Mouse (Mus musculus): ENCODE measurements around the gene Rom1. TPM values are rescaled to one million over a fixed set of nuclear protein-coding genes. Genes with fewer than 3 reads are reported as not detected.
"Not testable (repeated sequence)": the region's sequence is repeated elsewhere in the genome, so short reads cannot be mapped to it uniquely, and the experiment has no call there.

Gene Rom1
- polyA plus RNA-seq (2014; fragmentation: Nextera tagmentation; extraction: Ambion mirVana): 1.4 and 2.3 TPM in 2 replicates

- under 1% methylated on average over 66 of the region's 74 CpGs for WGBS
- peak within 1 kb of the TSS; percentile 79 for H3K9ac ChIP-seq (ENCODE audit: low read length)
- peak within 1 kb of the TSS; percentile 81 for H3K4me2 ChIP-seq
- H3K9me3 ChIP-seq (ENCODE audit: control insufficient read depth, low read length): no peaks in the 10 kb centered on the region
- ATAC-seq (ENCODE audit: low FRiP score) (peak; percentile 81), DNase-seq (ENCODE audit: low spot score, missing footprints) (peak; percentile 97)
- peak within 1 kb of the TSS; percentile 66 for H3K4me3 ChIP-seq (ENCODE audit: low read depth, low read length)
- H3K27me3 ChIP-seq (ENCODE audit: control insufficient read depth, insufficient read depth, low read length): no peaks in the 10 kb centered on the region
- H3K4me1 ChIP-seq (ENCODE audit: control insufficient read depth, insufficient read depth, low read length): peaks cover 13% of the 10 kb centered on the region
- H3K36me3 ChIP-seq (ENCODE audit: control insufficient read depth, insufficient read depth, low read length): no peaks in the 10 kb centered on the region; the same call in 1 of the 2 replicates
- peak within 1 kb of the TSS; percentile 44 for H3K27ac ChIP-seq (ENCODE audit: low read depth, low read length)
These were observed at the start of gene Rom1, which contains the start of gene Eml3 for GRCm38 (mm10) chr19:8929224-8930088. Gene Rom1 (minus strand): TSS chr19:8929356. Gene Eml3 (plus strand): TSS chr19:8929552.

DNA sequence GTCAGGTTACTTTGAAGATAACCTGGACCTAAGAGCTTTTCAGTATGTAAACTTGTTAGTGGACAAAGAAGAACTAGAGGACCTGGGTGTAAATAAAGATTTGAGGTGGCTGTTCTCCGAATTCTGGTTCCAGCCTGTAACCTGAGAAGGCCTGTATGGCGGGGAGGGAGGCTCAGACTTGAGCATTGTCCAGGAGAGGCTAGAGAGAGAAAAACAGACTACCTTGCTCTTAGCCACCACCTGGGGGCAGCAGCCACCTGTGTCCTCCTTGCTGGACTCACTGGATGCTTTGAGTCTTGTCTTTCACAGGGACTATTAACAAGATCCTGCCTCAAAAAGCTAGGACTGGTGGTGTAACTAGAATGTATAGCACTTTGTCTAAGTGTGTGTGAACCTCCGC lies 47.4 kb upstream of the Rom1 start:
- Histone ChIP-seq H3K36me3 (ENCODE audit: control insufficient read depth, insufficient read depth, low read length) (peaks cover 33% of the 10 kb centered on the region), H3K4me1 (ENCODE audit: control insufficient read depth, insufficient read depth, low read length) (no peaks in the 10 kb centered on the region), H3K4me2 (no peak overlapping the region), H3K27ac (ENCODE audit: low read depth, low read length) (no peak overlapping the region), H3K9me3 (ENCODE audit: control insufficient read depth, low read length) (no peaks in the 10 kb centered on the region), H3K4me3 (ENCODE audit: low read depth, low read length) (no peak overlapping the region), H3K9ac (ENCODE audit: low read length) (no peak overlapping the region), H3K27me3 (ENCODE audit: control insufficient read depth, insufficient read depth, low read length) (no peaks in the 10 kb centered on the region)
- ATAC-seq (ENCODE audit: low FRiP score) (peak; percentile 72), DNase-seq (ENCODE audit: low spot score, missing footprints) (no peak)
- 63% methylated on average over 3 of the region's 3 CpGs for WGBS

GRCm38 (mm10) chr19:8975491-8975890 lies 46.3 kb upstream of the Rom1 start:
- H3K4me1 ChIP-seq (ENCODE audit: control insufficient read depth, insufficient read depth, low read length): no peaks in the 10 kb centered on the region
- H3K4me2 ChIP-seq: no peak overlapping the region
- H3K4me3 ChIP-seq (ENCODE audit: low read depth, low read length): no peak overlapping the region
- no peak for DNase-seq (ENCODE audit: low spot score, missing footprints)
- H3K36me3 ChIP-seq (ENCODE audit: control insufficient read depth, insufficient read depth, low read length): peaks cover 39% of the 10 kb centered on the region
- H3K9ac ChIP-seq (ENCODE audit: low read length): no peak overlapping the region
- H3K27me3 ChIP-seq (ENCODE audit: control insufficient read depth, insufficient read depth, low read length): no peaks in the 10 kb centered on the region
- no peak for ATAC-seq (ENCODE audit: low FRiP score)
- H3K27ac ChIP-seq (ENCODE audit: low read depth, low read length): no peak overlapping the region
- 95% methylated on average over 2 of the region's 2 CpGs for WGBS
- H3K9me3 ChIP-seq (ENCODE audit: control insufficient read depth, low read length): no peaks in the 10 kb centered on the region

- no peak for ATAC-seq (ENCODE audit: low FRiP score)
- WGBS: 93% methylated on average over 1 of the region's 1 CpGs
These were observed 45.5 kb upstream of the Rom1 start for GRCm38 (mm10) chr19:8974638-8975037.

GRCm38 (mm10) chr19:8972491-8972890 lies 43.3 kb upstream of the Rom1 start:
- H3K9me3 ChIP-seq (ENCODE audit: control insufficient read depth, low read length); ATAC-seq (ENCODE audit: low FRiP score); H3K4me2 ChIP-seq; H3K27me3 ChIP-seq (ENCODE audit: control insufficient read depth, insufficient read depth, low read length); H3K4me1 ChIP-seq (ENCODE audit: control insufficient read depth, insufficient read depth, low read length); H3K4me3 ChIP-seq (ENCODE audit: low read depth, low read length); H3K9ac ChIP-seq (ENCODE audit: low read length); H3K27ac ChIP-seq (ENCODE audit: low read depth, low read length): not testable (repeated sequence)
- 89% methylated on average over 8 of the region's 8 CpGs for WGBS
- peak; percentile 51 for DNase-seq (ENCODE audit: low spot score, missing footprints)
- peaks cover 34% of the 10 kb centered on the region for H3K36me3 ChIP-seq (ENCODE audit: control insufficient read depth, insufficient read depth, low read length)

More at GRCm38 (mm10) chr19:8974638-8975037, 45.5 kb upstream of the Rom1 start:
- Histone ChIP-seq H3K27ac (ENCODE audit: low read depth, low read length) (no peak overlapping the region), H3K27me3 (ENCODE audit: control insufficient read depth, insufficient read depth, low read length) (no peaks in the 10 kb centered on the region), H3K36me3 (ENCODE audit: control insufficient read depth, insufficient read depth, low read length) (peaks cover 45% of the 10 kb centered on the region), H3K4me1 (ENCODE audit: control insufficient read depth, insufficient read depth, low read length) (no peaks in the 10 kb centered on the region), H3K9ac (ENCODE audit: low read length) (no peak overlapping the region), H3K4me3 (ENCODE audit: low read depth, low read length) (no peak overlapping the region), H3K9me3 (ENCODE audit: control insufficient read depth, low read length) (no peaks in the 10 kb centered on the region), H3K4me2 (no peak overlapping the region)
- no peak for DNase-seq (ENCODE audit: low spot score, missing footprints)

DNA sequence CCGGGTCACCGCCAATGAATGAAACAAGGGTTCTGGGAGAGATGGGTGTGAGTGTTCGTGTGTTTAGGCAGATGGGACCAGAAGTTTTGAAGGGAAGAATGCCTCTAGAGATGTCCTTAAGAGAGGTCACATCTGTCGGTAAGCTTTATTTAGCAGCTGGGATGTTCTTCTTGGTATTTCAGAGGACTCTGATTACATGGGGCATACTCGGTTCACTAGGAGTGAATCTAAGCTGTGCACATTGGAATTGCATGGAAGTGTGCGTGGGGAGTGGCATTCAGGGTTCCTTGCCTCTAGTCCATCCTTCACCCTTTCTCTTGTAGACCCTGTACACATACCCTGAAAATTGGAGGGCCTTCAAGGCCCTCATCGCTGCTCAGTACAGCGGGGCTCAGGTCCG lies 38.7 kb upstream of the Rom1 start:
- Histone ChIP-seq H3K9ac (ENCODE audit: low read length) (peak overlapping the region; percentile 91), H3K9me3 (ENCODE audit: control insufficient read depth, low read length) (no peaks in the 10 kb centered on the region), H3K4me3 (ENCODE audit: low read depth, low read length) (peak overlapping the region; percentile 88), H3K36me3 (ENCODE audit: control insufficient read depth, insufficient read depth, low read length) (peaks cover 35% of the 10 kb centered on the region), H3K27ac (ENCODE audit: low read depth, low read length) (peak overlapping the region; percentile 51; the same call in 1 of the 2 replicates), H3K4me1 (ENCODE audit: control insufficient read depth, insufficient read depth, low read length) (peaks cover 6% of the 10 kb centered on the region; the same call in 1 of the 2 replicates), H3K4me2 (peak overlapping the region; percentile 88), H3K27me3 (ENCODE audit: control insufficient read depth, insufficient read depth, low read length) (no peaks in the 10 kb centered on the region)
- DNase-seq (ENCODE audit: low spot score, missing footprints) (no peak), ATAC-seq (ENCODE audit: low FRiP score) (no peak)
- WGBS: 3% methylated on average over 9 of the region's 9 CpGs

GRCm38 (mm10) chr19:8967373-8967743 lies 38.2 kb upstream of the Rom1 start:
- Histone ChIP-seq H3K4me2 (peak overlapping the region; percentile 88), H3K9me3 (ENCODE audit: control insufficient read depth, low read length) (no peaks in the 10 kb centered on the region), H3K36me3 (ENCODE audit: control insufficient read depth, insufficient read depth, low read length) (peaks cover 35% of the 10 kb centered on the region), H3K9ac (ENCODE audit: low read length) (peak overlapping the region; percentile 91), H3K4me3 (ENCODE audit: low read depth, low read length) (peak overlapping the region; percentile 88), H3K4me1 (ENCODE audit: control insufficient read depth, insufficient read depth, low read length) (peaks cover 6% of the 10 kb centered on the region; the same call in 1 of the 2 replicates), H3K27me3 (ENCODE audit: control insufficient read depth, insufficient read depth, low read length) (no peaks in the 10 kb centered on the region), H3K27ac (ENCODE audit: low read depth, low read length) (peak overlapping the region; percentile 51)
- DNase-seq (ENCODE audit: low spot score, missing footprints) (peak; percentile 95), ATAC-seq (ENCODE audit: low FRiP score) (peak; percentile 12)
- WGBS: under 1% methylated on average over 8 of the region's 8 CpGs

- peak; percentile 98 for DNase-seq (ENCODE audit: low spot score, missing footprints)
- peak; percentile 99 for ATAC-seq (ENCODE audit: low FRiP score)
- H3K36me3 ChIP-seq (ENCODE audit: control insufficient read depth, insufficient read depth, low read length): peaks cover 35% of the 10 kb centered on the region
- H3K27ac ChIP-seq (ENCODE audit: low read depth, low read length): peak within 1 kb of the TSS; percentile 59
- no peaks in the 10 kb centered on the region for H3K9me3 ChIP-seq (ENCODE audit: control insufficient read depth, low read length)
- peak within 1 kb of the TSS; percentile 88 for H3K4me2 ChIP-seq
- peak within 1 kb of the TSS; percentile 88 for H3K4me3 ChIP-seq (ENCODE audit: low read depth, low read length)
- H3K27me3 ChIP-seq (ENCODE audit: control insufficient read depth, insufficient read depth, low read length): no peaks in the 10 kb centered on the region
- peak within 1 kb of the TSS; percentile 91 for H3K9ac ChIP-seq (ENCODE audit: low read length)
- peaks cover 6% of the 10 kb centered on the region; the same call in 1 of the 2 replicates for H3K4me1 ChIP-seq (ENCODE audit: control insufficient read depth, insufficient read depth, low read length)
- WGBS: 1% methylated on average over 52 of the region's 52 CpGs
These were observed 37.6 kb upstream of the Rom1 start, which contains the start of gene Eef1g for GRCm38 (mm10) chr19:8966590-8967372. Gene Eef1g (plus strand): TSS chr19:8967041.
